Mouse (Mus musculus) small intestine, adult 2 months (tissue): Measurements from ENCODE around the gene Hipk4.

ENCODE experiments used
- CTCF ChIP-seq: fragments of 200-500 bp; IDR thresholded peaks from 2 replicates; pipeline ENCODE4 v1.5.1; 2012; ENCODE audit warnings: low read depth, mild to moderate bottlenecking, control low read depth, inconsistent platforms, low read length, moderate library complexity, mixed read lengths; ENCODE audit not compliant: insufficient replicate concordance, insufficient read length; ENCODE audit errors: extremely low read depth
- POLR2A ChIP-seq: fragments of 200-500 bp; IDR thresholded peaks from 2 replicates; pipeline ENCODE4 v1.6.1; 2012; ENCODE audit warnings: low read depth, mild to moderate bottlenecking, control low read depth, inconsistent platforms, low read length, moderate library complexity

- no peak for TF ChIP-seq CTCF
- TF ChIP-seq POLR2A: no peak
Observed at GRCm38 (mm10) chr7:27540521-27540920, 17.5 kb downstream of the Hipk4 start.
